Mouse (Mus musculus): ENCODE data around the gene Mapkap1.

GRCm38 (mm10) chr2:34566601-34567000, 160.0 kb downstream of the Mapkap1 start:
- TF ChIP-seq CTCF (IDR thresholded peaks at IDR 0.05; ENCODE audit: low read depth, low read length) (no peak), POLR2AphosphoS5 (IDR thresholded peaks at IDR 0.05; ENCODE audit: insufficient replicate concordance, low read depth, low read length) (no peak), TAL1 (conservative IDR thresholded peaks at IDR 0.05; ENCODE audit: low read depth, low read length) (no peak)

Data from G1E (cell line).